9 mouse cellular contexts compared by ENCODE assay signal in genomic region chr3:88544514-88544913, GRCm38 (mm10). TPM values are rescaled to one million over a fixed set of nuclear protein-coding genes. Genes with fewer than 3 reads are reported as not detected.
DNase-seq lines count a peak whose midpoint lies in the region; ATAC-seq and TF ChIP-seq lines count a peak whose summit lies in the region.
"Had no signal": no experiment of that assay in that cellular context is flagged by ENCODE, and none has a peak within 500 bp of the region (broad histone marks: within the 10 kb centered on the region; RNA-seq: fewer than 3 reads in every experiment).

No protein-coding gene starts in this region.

- no peak overlapping the region for H3K9ac ChIP-seq in kidney, embryonic 14.5 days (ENCODE audit: low read depth, low read length)
- H3K9ac ChIP-seq: neural tube, embryonic 12.5 days had no signal

- DNase-seq in adrenal gland, postnatal 14 days: peak; percentile 63
- no peak for DNase-seq in adrenal gland, postnatal 10 days
- no peak for DNase-seq in layer of hippocampus, adult 2 months (ENCODE audit: low spot score in 2 of 2)
- no peak for DNase-seq in layer of hippocampus, adult 18-20 months (ENCODE audit: low spot score in 2 of 2)
- peak; percentile 59 for DNase-seq in retina, embryonic 14.5 days (ENCODE audit: low spot score)
- DNase-seq in spleen, adult 12 weeks (ENCODE audit: low spot score): no peak

- TF ChIP-seq CTCF in layer of hippocampus, adult 2 months (conservative IDR thresholded peaks at IDR 0.05): peak; percentile 62

- H3K4me3 ChIP-seq in layer of hippocampus, adult 2 months: no peak overlapping the region
- H3K4me3 ChIP-seq in kidney, embryonic 14.5 days (ENCODE audit: low read length): no peak overlapping the region
- H3K4me3 ChIP-seq: neural tube, embryonic 12.5 days had no signal

- no peaks in the 10 kb centered on the region for H3K27me3 ChIP-seq in kidney, embryonic 14.5 days (ENCODE audit: control insufficient read depth, insufficient read depth, low read length)
- H3K27me3 ChIP-seq: neural tube, embryonic 12.5 days had no signal

- H3K27ac ChIP-seq in layer of hippocampus, adult 2 months: no peak overlapping the region
- H3K27ac ChIP-seq in kidney, embryonic 14.5 days (ENCODE audit: low read depth, low read length): no peak overlapping the region

- peaks cover 13% of the 10 kb centered on the region for H3K36me3 ChIP-seq in kidney, embryonic 14.5 days (ENCODE audit: control insufficient read depth, insufficient read depth, low read length)

- H3K4me1 ChIP-seq in kidney, embryonic 14.5 days (ENCODE audit: control insufficient read depth, insufficient read depth, low read length): 0 out of 2 replicates have a peak, but pooled peaks cover 3% of the 10 kb centered on the region

- 30% methylated on average over 5 of the region's 5 CpGs for WGBS in kidney, embryonic 14.5 days

- no peaks in the 10 kb centered on the region for H3K9me3 ChIP-seq in kidney, embryonic 14.5 days (ENCODE audit: control insufficient read depth, low read length)
- H3K9me3 ChIP-seq: neural tube, embryonic 12.5 days had no signal

- peak; percentile 30; the same call in 1 of the 2 replicates for ATAC-seq in kidney, embryonic 14.5 days (ENCODE audit: low FRiP score, low TSS enrichment)
- ATAC-seq in inflammation-experienced regulatory T-cells, adult 6 months: no peak

- H3K4me2 ChIP-seq in kidney, embryonic 14.5 days (replicated peaks; ENCODE audit: low read depth, low read length): no peak overlapping the region
- H3K4me2 ChIP-seq: neural tube, embryonic 12.5 days had no signal

RNA-seq across cellular contexts. Expression of gene Rab25, which starts 3.6 kb away (rescaled TPM):
- total RNA-seq in adrenal gland, postnatal 14 days (2021): not detected in 2 replicates
- total RNA-seq in adrenal gland, postnatal 10 days (2021): not detected
- total RNA-seq in layer of hippocampus, adult 2 months (2021): not detected
- total RNA-seq in layer of hippocampus, adult 18-20 months (2021): not detected
- polyA plus RNA-seq in kidney, embryonic 14.5 days (2014; fragmentation: Nextera tagmentation; extraction: Ambion mirVana): 14.2 and 16.7 TPM in 2 replicates
- polyA plus RNA-seq in inflammation-experienced regulatory T-cells, adult 6 months (2017; shearing (Covaris generic)): not detected

RNA-seq across cellular contexts. Expression of gene Lamtor2, which starts 8.4 kb away (rescaled TPM):
- total RNA-seq in adrenal gland, postnatal 14 days (2021): 133 and 138 TPM in 2 replicates
- 100 to 1,000 TPM; 131 to 132 TPM for total RNA-seq in adrenal gland, postnatal 10 days (2021)
- 100 to 1,000 TPM in 1 of 2 experiments, 10 to 100 TPM in 1; 96.0 to 106 TPM for total RNA-seq in layer of hippocampus, adult 2 months (2021)
- 100 to 1,000 TPM; 112 to 113 TPM for total RNA-seq in layer of hippocampus, adult 18-20 months (2021)
- polyA plus RNA-seq in kidney, embryonic 14.5 days (2014; fragmentation: Nextera tagmentation; extraction: Ambion mirVana): 81.7 and 165 TPM in 2 replicates
- polyA plus RNA-seq in inflammation-experienced regulatory T-cells, adult 6 months (2017; shearing (Covaris generic)): 100 to 1,000 TPM; 149 to 189 (median 187) TPM

RNA-seq across cellular contexts. Expression of gene Ubqln4, which starts 9.0 kb away (rescaled TPM):
- total RNA-seq in adrenal gland, postnatal 14 days (2021): 70.3 and 75.3 TPM in 2 replicates
- total RNA-seq in adrenal gland, postnatal 10 days (2021): 10 to 100 TPM; 63.9 to 73.1 TPM
- 100 to 1,000 TPM; 110 to 116 TPM for total RNA-seq in layer of hippocampus, adult 2 months (2021)
- total RNA-seq in layer of hippocampus, adult 18-20 months (2021): 100 to 1,000 TPM; 118 to 122 TPM
- polyA plus RNA-seq in kidney, embryonic 14.5 days (2014; fragmentation: Nextera tagmentation; extraction: Ambion mirVana): 51.4 and 73.4 TPM in 2 replicates
- polyA plus RNA-seq in inflammation-experienced regulatory T-cells, adult 6 months (2017; shearing (Covaris generic)): 10 to 100 TPM in 2 of 3 experiments, 1 to 10 TPM in 1; 9.8 to 15.5 (median 12.1) TPM

RNA-seq across cellular contexts. Expression of gene Mex3a, which starts 12.3 kb away (rescaled TPM):
- 4.2 and 4.4 TPM in 2 replicates for total RNA-seq in adrenal gland, postnatal 14 days (2021)
- total RNA-seq in adrenal gland, postnatal 10 days (2021): 1 to 10 TPM; 5.5 to 5.6 TPM
- total RNA-seq in layer of hippocampus, adult 2 months (2021): 1 to 10 TPM; 2.8 to 3.7 TPM
- total RNA-seq in layer of hippocampus, adult 18-20 months (2021): 1 to 10 TPM; 2.0 to 2.2 TPM
- polyA plus RNA-seq in kidney, embryonic 14.5 days (2014; fragmentation: Nextera tagmentation; extraction: Ambion mirVana): 31.6 and 32.2 TPM in 2 replicates
- under 1 TPM; 0.17 to 0.20 (median 0.18) TPM for polyA plus RNA-seq in inflammation-experienced regulatory T-cells, adult 6 months (2017; shearing (Covaris generic))

RNA-seq across cellular contexts. Expression of gene Ssr2, which starts 31.2 kb away (rescaled TPM):
- total RNA-seq in adrenal gland, postnatal 14 days (2021): 222 and 252 TPM in 2 replicates
- 100 to 1,000 TPM; 221 to 247 TPM for total RNA-seq in adrenal gland, postnatal 10 days (2021)
- 10 to 100 TPM; 86.8 to 91.6 TPM for total RNA-seq in layer of hippocampus, adult 2 months (2021)
- 10 to 100 TPM; 91.5 to 97.2 TPM for total RNA-seq in layer of hippocampus, adult 18-20 months (2021)
- 260 and 303 TPM in 2 replicates for polyA plus RNA-seq in kidney, embryonic 14.5 days (2014; fragmentation: Nextera tagmentation; extraction: Ambion mirVana)
- polyA plus RNA-seq in inflammation-experienced regulatory T-cells, adult 6 months (2017; shearing (Covaris generic)): 100 to 1,000 TPM; 131 to 197 (median 161) TPM

Comparison
In these comparisons a context has a peak if more than half of its experiments do, and no peak if none do; other contexts are left out.
1. DNase-seq: peak in adrenal gland, postnatal 14 days (single experiment) and retina, embryonic 14.5 days (single experiment); none in adrenal gland, postnatal 10 days (single experiment), layer of hippocampus, adult 2 months (0 of 2), layer of hippocampus, adult 18-20 months (0 of 2) and spleen, adult 12 weeks (single experiment).